Mouse (Mus musculus) hindbrain, embryonic 10.5 days (tissue): ENCODE measurements around the gene 4430402I18Rik. TPM values are rescaled to one million over a fixed set of nuclear protein-coding genes. Genes with fewer than 3 reads are reported as not detected.

Experiments used
- DNase-seq: peaks from one replicate; pipeline ENCODE4 v3.0.0-alpha.2; 2017; ENCODE audit warnings: low spot score
- H3K27ac ChIP-seq: fragments of 300-500 bp; sonication (generic); 2 replicates; pipeline ENCODE4 v1.5.1; 2016; ENCODE audit warnings: mild to moderate bottlenecking, moderate library complexity
- H3K27me3 ChIP-seq: fragments of 300-500 bp; sonication (generic); 2 replicates; pipeline ENCODE4 v1.6.1; 2016; ENCODE audit warnings: mild to moderate bottlenecking; ENCODE audit not compliant: poor library complexity, insufficient read depth, severe bottlenecking
- H3K36me3 ChIP-seq: fragments of 300-500 bp; sonication (generic); 2 replicates; pipeline ENCODE4 v1.6.1; 2016; ENCODE audit warnings: mild to moderate bottlenecking, moderate library complexity
- H3K4me1 ChIP-seq: fragments of 300-500 bp; sonication (generic); replicated peaks from 2 replicates; pipeline ENCODE4 v1.6.1; 2016; ENCODE audit warnings: mild to moderate bottlenecking
- H3K4me3 ChIP-seq: fragments of 300-500 bp; sonication (generic); 2 replicates; pipeline ENCODE4 v1.5.1; 2016; ENCODE audit warnings: mild to moderate bottlenecking, moderate library complexity
- H3K9me3 ChIP-seq: fragments of 300-500 bp; sonication (generic); 2 replicates; pipeline ENCODE4 v1.6.1; 2016; ENCODE audit warnings: mild to moderate bottlenecking, moderate library complexity
- WGBS: fragments of 180-500 bp; shearing (Covaris S2); methylation state at CpG from one replicate; pipeline ENCODE4 v1.1.7; 2016; 5-methylcytosine and 5-hydroxymethylcytosine counted together
- polyA plus RNA-seq: library from polyadenylated mRNA; unstranded; fragments of >200 nt; fragmentation: Nextera tagmentation; extraction: Ambion mirVana; gene quantifications from 2 replicates; pipeline ENCODE4 v1.2.1, GENCODE M21; 2016

4430402I18Rik gene
- polyA plus RNA-seq, 1 experiment from 2014 or later: 0.78 TPM

DNA sequence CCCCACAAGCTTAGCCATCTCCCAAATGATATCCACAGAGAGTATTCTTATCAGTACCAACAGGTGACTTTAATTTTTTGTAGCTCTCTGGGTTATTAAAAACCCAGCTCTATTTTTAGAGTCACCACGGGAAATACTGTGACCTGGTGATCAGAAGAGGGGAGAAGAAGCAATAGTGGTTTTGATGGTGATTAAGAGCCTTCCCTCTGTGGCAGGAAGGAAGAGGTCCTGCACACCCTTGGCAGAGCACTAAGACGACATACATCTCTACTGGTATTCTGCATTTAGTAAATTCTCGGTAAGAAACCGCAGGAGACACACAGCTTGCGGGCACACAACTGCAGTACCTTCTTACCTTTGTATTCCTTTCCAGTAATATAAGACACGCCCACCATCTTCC, 53.0 kb downstream of the 4430402I18Rik start:
- 90% methylated on average over 6 of the region's 6 CpGs for WGBS
- DNase-seq: no peak
- H3K36me3 ChIP-seq: no peaks in the 10 kb centered on the region
- H3K4me3 ChIP-seq: no peak overlapping the region
- no peaks in the 10 kb centered on the region for H3K27me3 ChIP-seq
- H3K4me1 ChIP-seq: peaks cover 9% of the 10 kb centered on the region
- no peak overlapping the region for H3K27ac ChIP-seq
- no peaks in the 10 kb centered on the region for H3K9me3 ChIP-seq

DNA sequence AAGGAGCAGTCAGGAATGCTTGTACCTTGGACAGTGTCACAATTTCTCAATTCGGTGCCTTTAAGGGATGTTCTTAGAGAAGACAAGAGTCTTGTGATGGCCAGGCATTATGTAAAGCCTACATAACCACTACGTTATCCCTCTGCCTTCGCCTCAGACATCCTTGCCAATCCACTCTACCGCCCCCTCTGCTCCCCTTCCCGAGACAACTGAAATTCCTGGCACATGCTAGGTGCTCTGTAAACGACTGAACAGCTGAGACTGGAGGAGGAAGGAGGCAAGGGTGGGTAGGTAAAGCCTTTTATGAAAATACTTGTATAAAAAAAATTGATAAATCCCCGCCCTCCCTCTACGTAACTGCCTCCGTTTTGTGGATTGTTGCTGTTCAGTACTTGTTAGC, 58.9 kb downstream of the 4430402I18Rik start:
- 77% methylated on average over 9 of the region's 9 CpGs for WGBS
- peaks cover 4% of the 10 kb centered on the region for H3K4me1 ChIP-seq
- no peak for DNase-seq
- no peak overlapping the region for H3K4me3 ChIP-seq
- no peaks in the 10 kb centered on the region for H3K9me3 ChIP-seq
- H3K27me3 ChIP-seq: no peaks in the 10 kb centered on the region
- H3K27ac ChIP-seq: no peak overlapping the region
- H3K36me3 ChIP-seq: no peaks in the 10 kb centered on the region

- Histone ChIP-seq H3K9me3 (no peaks in the 10 kb centered on the region), H3K27ac (no peak overlapping the region), H3K27me3 (no peaks in the 10 kb centered on the region), H3K4me1 (peaks cover 4% of the 10 kb centered on the region), H3K4me3 (no peak overlapping the region), H3K36me3 (no peaks in the 10 kb centered on the region)
- DNase-seq: no peak
- 57% methylated on average over 4 of the region's 4 CpGs for WGBS
Measured at GRCm38 (mm10) chr19:28908186-28908585, 59.4 kb downstream of the 4430402I18Rik start.

- Histone ChIP-seq H3K36me3 (no peaks in the 10 kb centered on the region), H3K27me3 (no peaks in the 10 kb centered on the region), H3K4me1 (peaks cover 6% of the 10 kb centered on the region; the same call in 1 of the 2 replicates), H3K4me3 (no peak overlapping the region), H3K27ac (no peak overlapping the region), H3K9me3 (no peaks in the 10 kb centered on the region)
- 91% methylated on average over 8 of the region's 8 CpGs for WGBS
- DNase-seq: no peak
Measured at GRCm38 (mm10) chr19:28903536-28904119, 64.0 kb downstream of the 4430402I18Rik start.

DNA sequence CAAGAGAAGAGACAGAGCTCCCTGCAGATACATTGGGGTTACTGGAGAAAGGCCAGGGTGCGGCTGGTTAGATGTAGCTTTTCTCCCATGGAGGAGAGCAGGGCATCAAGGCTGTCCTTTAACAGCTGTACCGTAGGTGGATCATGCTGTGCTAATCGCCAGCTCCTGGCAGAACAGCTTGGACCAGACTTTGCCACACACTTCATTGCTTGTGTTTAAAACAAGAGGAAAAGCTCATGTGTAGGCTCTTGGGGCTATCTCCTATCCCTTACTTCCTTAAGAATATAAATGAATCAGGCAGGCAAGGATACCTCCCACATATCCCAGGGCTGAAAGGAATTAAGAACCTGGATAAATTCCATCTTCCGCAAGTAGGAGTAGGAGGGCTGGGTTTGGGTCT, 64.8 kb downstream of the 4430402I18Rik start:
- WGBS: 90% methylated on average over 4 of the region's 4 CpGs
- no peak for DNase-seq
- H3K27me3 ChIP-seq: no peaks in the 10 kb centered on the region
- no peaks in the 10 kb centered on the region for H3K36me3 ChIP-seq
- no peaks in the 10 kb centered on the region for H3K9me3 ChIP-seq
- no peak overlapping the region for H3K27ac ChIP-seq
- no peak overlapping the region for H3K4me3 ChIP-seq
- H3K4me1 ChIP-seq: peaks cover 6% of the 10 kb centered on the region; the same call in 1 of the 2 replicates

GRCm38 (mm10) chr19:28902111-28902510, 65.5 kb downstream of the 4430402I18Rik start:
- no peaks in the 10 kb centered on the region for H3K36me3 ChIP-seq
- no peak overlapping the region for H3K4me3 ChIP-seq
- H3K9me3 ChIP-seq: no peaks in the 10 kb centered on the region
- peaks cover 6% of the 10 kb centered on the region; the same call in 1 of the 2 replicates for H3K4me1 ChIP-seq
- no peak overlapping the region for H3K27ac ChIP-seq
- DNase-seq: no peak
- 65% methylated on average over 2 of the region's 2 CpGs for WGBS
- no peaks in the 10 kb centered on the region for H3K27me3 ChIP-seq

DNA sequence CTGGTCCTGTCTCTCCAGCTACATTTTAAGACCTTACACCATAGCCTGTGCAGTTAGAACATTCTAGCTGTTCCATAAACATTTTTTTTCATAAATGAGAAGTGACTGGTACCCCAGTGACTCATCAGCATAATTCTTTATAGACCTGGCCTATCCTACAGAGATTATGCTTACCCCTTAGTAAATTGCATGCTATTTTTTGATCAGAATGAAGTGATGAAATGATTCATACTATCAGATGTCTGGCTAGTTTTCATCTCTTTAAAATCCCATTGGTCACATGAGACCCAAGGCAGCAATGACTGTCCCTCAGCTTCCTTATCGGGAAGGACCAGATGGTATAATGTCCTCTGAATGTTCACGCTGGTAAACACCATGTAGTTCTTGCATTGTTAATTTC, 66.8 kb downstream of the 4430402I18Rik start:
- Histone ChIP-seq H3K27me3 (no peaks in the 10 kb centered on the region), H3K27ac (no peak overlapping the region), H3K36me3 (no peaks in the 10 kb centered on the region), H3K9me3 (no peaks in the 10 kb centered on the region), H3K4me3 (no peak overlapping the region), H3K4me1 (peaks cover 6% of the 10 kb centered on the region; the same call in 1 of the 2 replicates)
- DNase-seq: no peak
- WGBS: 93% methylated on average over 2 of the region's 2 CpGs

- DNase-seq: no peak
- Histone ChIP-seq H3K27me3 (no peaks in the 10 kb centered on the region), H3K9me3 (no peaks in the 10 kb centered on the region), H3K27ac (no peak overlapping the region), H3K4me3 (no peak overlapping the region), H3K4me1 (peaks cover 8% of the 10 kb centered on the region), H3K36me3 (no peaks in the 10 kb centered on the region)
- 86% methylated on average over 9 of the region's 9 CpGs for whole genome bisulfite sequencing
Measured at GRCm38 (mm10) chr19:28897497-28897896, 70.1 kb downstream of the 4430402I18Rik start.

GRCm38 (mm10) chr19:28896639-28897038, 71.0 kb downstream of the 4430402I18Rik start:
- peaks cover 11% of the 10 kb centered on the region; the same call in 1 of the 2 replicates for H3K4me1 ChIP-seq
- DNase-seq: no peak
- 73% methylated on average over 1 of the region's 1 CpGs for WGBS
- H3K4me3 ChIP-seq: no peak overlapping the region
- H3K27me3 ChIP-seq: no peaks in the 10 kb centered on the region
- no peaks in the 10 kb centered on the region for H3K9me3 ChIP-seq
- H3K27ac ChIP-seq: no peak overlapping the region
- no peaks in the 10 kb centered on the region for H3K36me3 ChIP-seq

DNA sequence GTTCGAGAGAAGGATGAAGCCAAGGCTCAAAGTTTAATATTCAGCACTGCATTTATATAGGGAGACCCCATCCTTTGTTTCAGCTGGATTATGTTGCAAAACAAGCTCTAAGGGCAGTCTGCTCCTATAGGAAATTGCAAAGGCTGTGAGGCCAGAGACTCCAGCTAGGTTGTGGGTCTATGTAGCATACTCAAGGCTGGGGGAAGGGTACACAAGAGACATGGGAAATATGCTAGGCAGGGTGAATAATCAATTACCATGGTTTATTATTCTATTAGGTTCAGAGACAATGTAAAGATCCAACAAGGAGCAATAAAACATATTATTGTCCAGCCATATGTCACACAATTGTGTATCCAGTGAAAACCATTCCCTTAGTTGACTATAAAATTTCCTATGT, 75.7 kb downstream of the 4430402I18Rik start:
- H3K27me3 ChIP-seq: no peaks in the 10 kb centered on the region
- H3K36me3 ChIP-seq: no peaks in the 10 kb centered on the region
- no peaks in the 10 kb centered on the region for H3K9me3 ChIP-seq
- no peak overlapping the region for H3K27ac ChIP-seq
- no peak for DNase-seq
- H3K4me1 ChIP-seq: peaks cover 23% of the 10 kb centered on the region
- no peak overlapping the region for H3K4me3 ChIP-seq
- whole genome bisulfite sequencing: 79% methylated on average over 1 of the region's 1 CpGs

DNA sequence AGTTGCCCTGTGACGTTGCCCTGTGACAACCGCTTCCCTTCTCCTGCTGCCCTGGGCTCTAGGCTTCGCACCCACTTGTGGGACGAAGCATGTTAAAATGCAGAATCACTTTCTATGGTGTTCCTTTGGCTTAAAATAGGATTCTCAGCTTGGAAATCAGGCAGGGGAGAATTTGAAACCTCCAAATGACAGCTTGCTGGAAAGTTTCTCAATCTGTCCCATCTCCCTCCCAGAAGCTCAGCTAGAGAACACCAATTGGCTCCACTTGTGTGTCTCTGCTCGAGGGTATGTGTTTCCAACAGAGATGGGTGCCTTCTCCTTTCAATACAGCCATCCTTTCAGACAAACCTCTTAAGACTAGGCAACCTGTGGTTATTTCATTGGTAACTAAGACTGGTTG, 76.4 kb downstream of the 4430402I18Rik start:
- Histone ChIP-seq H3K27me3 (no peaks in the 10 kb centered on the region), H3K9me3 (no peaks in the 10 kb centered on the region), H3K36me3 (no peaks in the 10 kb centered on the region), H3K27ac (0 out of 2 replicates have a peak overlapping the region, but pooled peaks have one; percentile 29), H3K4me1 (peaks cover 23% of the 10 kb centered on the region), H3K4me3 (no peak overlapping the region)
- DNase-seq: no peak
- WGBS: 72% methylated on average over 5 of the region's 5 CpGs

GRCm38 (mm10) chr19:28889251-28889650, 78.3 kb downstream of the 4430402I18Rik start:
- DNase-seq: no peak
- 60% methylated on average over 3 of the region's 3 CpGs for WGBS
- Histone ChIP-seq H3K27ac (no peak overlapping the region), H3K27me3 (no peaks in the 10 kb centered on the region), H3K4me1 (peaks cover 23% of the 10 kb centered on the region), H3K4me3 (no peak overlapping the region), H3K9me3 (no peaks in the 10 kb centered on the region), H3K36me3 (no peaks in the 10 kb centered on the region)

GRCm38 (mm10) chr19:28888496-28888895, 79.1 kb downstream of the 4430402I18Rik start:
- Histone ChIP-seq H3K36me3 (no peaks in the 10 kb centered on the region), H3K27ac (no peak overlapping the region), H3K27me3 (no peaks in the 10 kb centered on the region), H3K4me1 (peaks cover 23% of the 10 kb centered on the region), H3K9me3 (no peaks in the 10 kb centered on the region), H3K4me3 (no peak overlapping the region)
- no peak for DNase-seq
- 73% methylated on average over 1 of the region's 1 CpGs for WGBS

- no peak overlapping the region for H3K27ac ChIP-seq
- H3K27me3 ChIP-seq: no peaks in the 10 kb centered on the region
- H3K36me3 ChIP-seq: no peaks in the 10 kb centered on the region
- H3K9me3 ChIP-seq: no peaks in the 10 kb centered on the region
- H3K4me1 ChIP-seq: peaks cover 6% of the 10 kb centered on the region; the same call in 1 of the 2 replicates
- WGBS: 62% methylated on average over 1 of the region's 1 CpGs
- H3K4me3 ChIP-seq: no peak overlapping the region
- DNase-seq: peak; percentile 46
Measured at GRCm38 (mm10) chr19:28883126-28883525, 84.5 kb downstream of the 4430402I18Rik start.
